Mouse (Mus musculus): ENCODE results near the gene Ptger1.

GRCm38 (mm10) chr8:83654725-83655124, 11.8 kb upstream of the Ptger1 start:
- TF ChIP-seq TAL1 (IDR thresholded peaks at IDR 0.05; ENCODE audit: low read length) (no peak), GATA1 (IDR thresholded peaks at IDR 0.05; ENCODE audit: low read length) (no peak)
